Mouse (Mus musculus) heart, embryonic 12.5 days (tissue): ENCODE results near the gene Vegfa. TPM values are rescaled to one million over a fixed set of nuclear protein-coding genes. Genes with fewer than 3 reads are reported as not detected.

ENCODE experiments used
- ATAC-seq: fragments of 200-750 bp; cut with Nextera tagmentation; 2 replicates; pipeline ENCODE4 v1.8.0; 2017; ENCODE audit warnings: moderate TSS enrichment, moderate library complexity; ENCODE audit not compliant: insufficient number of reproducible peaks, low FRiP score
- H3K27ac ChIP-seq: fragments of 300-500 bp; sonication (generic); 2 replicates; pipeline ENCODE4 v1.5.1; 2016; ENCODE audit warnings: mild to moderate bottlenecking, moderate library complexity; ENCODE audit not compliant: poor library complexity, severe bottlenecking
- H3K27me3 ChIP-seq: fragments of 300-500 bp; sonication (generic); replicated peaks from 2 replicates; pipeline ENCODE4 v1.6.1; 2016; ENCODE audit warnings: mild to moderate bottlenecking, moderate library complexity
- H3K36me3 ChIP-seq: fragments of 300-500 bp; sonication (generic); 2 replicates; pipeline ENCODE4 v1.6.1; 2016; ENCODE audit warnings: mild to moderate bottlenecking, moderate library complexity
- H3K4me1 ChIP-seq: fragments of 300-500 bp; sonication (generic); replicated peaks from 2 replicates; pipeline ENCODE4 v1.6.1; 2016; ENCODE audit warnings: mild to moderate bottlenecking
- H3K4me2 ChIP-seq: fragments of 300-500 bp; sonication (generic); 2 replicates; pipeline ENCODE4 v1.6.1; 2016; ENCODE audit warnings: mild to moderate bottlenecking, moderate library complexity
- H3K4me3 ChIP-seq: fragments of 300-500 bp; sonication (generic); 2 replicates; pipeline ENCODE4 v1.5.1; 2016; ENCODE audit warnings: mild to moderate bottlenecking
- H3K9ac ChIP-seq: fragments of 300-500 bp; sonication (generic); 2 replicates; pipeline ENCODE4 v1.6.1; 2016; ENCODE audit warnings: mild to moderate bottlenecking, moderate library complexity
- H3K9me3 ChIP-seq: fragments of 300-500 bp; sonication (generic); replicated peaks from 2 replicates; pipeline ENCODE4 v1.6.1; 2016; ENCODE audit warnings: mild to moderate bottlenecking, moderate library complexity
- WGBS: fragments of 180-500 bp; shearing (Covaris S2); methylation state at CpG from one replicate; pipeline ENCODE4 v1.1.7; 2016; 5-methylcytosine and 5-hydroxymethylcytosine counted together
- polyA plus RNA-seq: library from polyadenylated mRNA; unstranded; fragments of >200 nt; fragmentation: Nextera tagmentation; extraction: Ambion mirVana; gene quantifications from 2 replicates; pipeline ENCODE4 v1.2.1, GENCODE M21; 2016

Vegfa gene
- polyA plus RNA-seq, 1 experiment from 2014 or later = 6.5 TPM

DNA sequence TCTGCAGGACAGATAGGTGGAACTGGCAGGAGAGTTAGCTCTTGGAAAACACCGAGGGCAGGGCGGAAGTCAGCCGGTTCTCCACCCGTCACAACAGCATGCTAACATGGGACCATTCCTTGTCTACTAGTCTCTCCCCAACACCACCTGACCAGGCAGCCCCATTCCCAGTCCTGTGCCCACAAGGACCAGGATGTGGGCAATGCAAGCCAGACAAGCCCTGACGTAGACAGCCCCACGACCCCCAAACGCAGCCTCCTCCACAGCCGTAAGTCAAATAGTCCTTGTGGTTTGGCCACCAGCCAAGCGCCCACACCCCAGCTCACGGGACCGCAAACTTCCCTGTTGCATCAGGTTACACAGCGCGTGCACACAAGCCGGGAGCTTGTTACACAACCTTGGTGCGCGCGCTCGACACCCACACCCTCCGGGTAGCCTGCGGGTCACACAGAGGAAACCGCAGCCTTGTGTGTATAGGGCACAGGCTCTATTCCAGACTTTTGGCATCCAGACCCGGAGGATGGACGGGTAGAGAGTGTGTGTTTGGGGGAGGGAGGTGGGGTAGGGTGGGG, 41.6 kb upstream of the Vegfa start:
- Histone ChIP-seq H3K9ac (0 out of 2 replicates have a peak overlapping the region, but pooled peaks have one; percentile 52), H3K9me3 (no peaks in the 10 kb centered on the region), H3K36me3 (no peaks in the 10 kb centered on the region), H3K27me3 (no peaks in the 10 kb centered on the region), H3K4me1 (peaks cover 12% of the 10 kb centered on the region), H3K4me2 (peak overlapping the region; percentile 56), H3K27ac (no peak overlapping the region), H3K4me3 (peak overlapping the region; percentile 7; the same call in 1 of the 2 replicates)
- ATAC-seq = peak; percentile 70
- 43% methylated on average over 23 of the region's 23 CpGs for WGBS

DNA sequence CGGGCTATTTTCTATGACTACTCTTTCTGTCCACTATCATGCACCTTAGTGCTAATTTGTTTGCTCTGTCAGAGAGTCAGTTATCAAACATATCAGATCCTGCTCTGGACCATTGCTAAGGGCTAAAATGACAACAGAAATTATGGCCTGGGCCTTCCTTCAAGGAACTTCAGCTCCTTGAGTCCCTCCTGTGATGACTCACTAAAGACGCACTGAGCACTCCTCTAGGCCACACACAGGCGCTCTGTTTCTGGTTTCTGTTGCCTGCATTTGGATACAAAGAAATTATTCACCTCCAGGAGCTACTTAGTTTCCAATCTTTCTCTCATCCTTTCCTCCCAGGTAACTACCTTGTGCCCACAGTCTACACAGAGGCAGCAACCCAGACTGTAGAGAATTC, 39.4 kb upstream of the Vegfa start:
- H3K27me3 ChIP-seq = no peaks in the 10 kb centered on the region
- WGBS = 79% methylated on average over 3 of the region's 3 CpGs
- ATAC-seq = no peak
- H3K4me1 ChIP-seq = peaks cover 12% of the 10 kb centered on the region
- H3K9me3 ChIP-seq = no peaks in the 10 kb centered on the region
- H3K4me3 ChIP-seq = no peak overlapping the region
- H3K4me2 ChIP-seq = no peak overlapping the region
- H3K9ac ChIP-seq = no peak overlapping the region
- H3K27ac ChIP-seq = no peak overlapping the region
- H3K36me3 ChIP-seq = no peaks in the 10 kb centered on the region

GRCm38 (mm10) chr17:46070046-46070445, 37.9 kb upstream of the Vegfa start:
- Histone ChIP-seq H3K27ac (no peak overlapping the region), H3K4me1 (peaks cover 12% of the 10 kb centered on the region), H3K4me2 (no peak overlapping the region), H3K9ac (no peak overlapping the region), H3K4me3 (no peak overlapping the region), H3K36me3 (no peaks in the 10 kb centered on the region), H3K9me3 (no peaks in the 10 kb centered on the region), H3K27me3 (no peaks in the 10 kb centered on the region)
- ATAC-seq = no peak
- 77% methylated on average over 9 of the region's 9 CpGs for WGBS

DNA sequence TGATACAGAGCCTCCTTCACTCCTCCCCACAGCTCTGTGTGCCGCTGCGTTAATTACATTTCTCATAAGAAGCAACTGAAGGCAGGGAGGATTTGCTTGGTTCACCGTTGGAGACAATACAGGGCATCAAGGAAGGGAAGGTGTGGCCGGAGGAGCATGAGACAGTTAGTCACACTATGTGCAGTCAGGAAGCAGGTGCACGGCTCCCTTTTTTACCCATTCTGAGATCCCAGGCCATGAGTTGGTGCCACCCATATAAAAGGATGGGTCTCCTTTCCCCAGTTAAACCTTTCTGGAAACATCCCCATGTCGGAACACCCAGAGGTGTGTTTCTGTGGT, 31.8 kb upstream of the Vegfa start:
- Histone ChIP-seq H3K9me3 (no peaks in the 10 kb centered on the region), H3K27me3 (no peaks in the 10 kb centered on the region), H3K36me3 (no peaks in the 10 kb centered on the region), H3K4me1 (peaks cover 21% of the 10 kb centered on the region), H3K27ac (no peak overlapping the region), H3K4me3 (no peak overlapping the region), H3K9ac (0 out of 2 replicates have a peak overlapping the region, but pooled peaks have one; percentile 6), H3K4me2 (peak overlapping the region; percentile 45)
- WGBS = 46% methylated on average over 6 of the region's 6 CpGs
- ATAC-seq = no peak

GRCm38 (mm10) chr17:46063283-46063973, 31.3 kb upstream of the Vegfa start:
- Histone ChIP-seq H3K4me2 (peak overlapping the region; percentile 45), H3K27me3 (no peaks in the 10 kb centered on the region), H3K4me3 (no peak overlapping the region), H3K9me3 (no peaks in the 10 kb centered on the region), H3K27ac (peak overlapping the region; percentile 68), H3K9ac (0 out of 2 replicates have a peak overlapping the region, but pooled peaks have one; percentile 6), H3K4me1 (peaks cover 21% of the 10 kb centered on the region), H3K36me3 (no peaks in the 10 kb centered on the region)
- peak; percentile 91 for ATAC-seq
- 19% methylated on average over 10 of the region's 10 CpGs for whole genome bisulfite sequencing

DNA sequence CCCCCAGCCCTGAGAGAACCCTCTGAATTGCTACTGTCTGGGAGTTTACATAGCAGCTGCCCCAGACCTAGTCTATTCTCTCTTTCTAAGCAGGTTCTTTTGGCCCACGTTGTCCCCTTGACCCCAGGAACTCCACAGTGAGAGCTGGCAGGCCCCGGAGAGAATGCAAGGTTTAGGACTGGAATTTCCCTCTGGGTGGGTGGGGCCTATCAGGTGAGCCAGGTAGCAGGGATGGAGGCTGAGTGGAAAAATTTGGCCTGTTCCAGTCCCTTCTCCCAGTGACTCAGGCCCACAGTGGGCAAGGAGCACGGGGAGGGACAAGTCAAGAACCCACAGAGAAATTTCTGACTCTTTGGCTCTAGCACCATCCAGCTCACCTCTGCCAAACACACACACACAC, 28.1 kb upstream of the Vegfa start:
- H3K27ac ChIP-seq = no peak overlapping the region
- H3K27me3 ChIP-seq = no peaks in the 10 kb centered on the region
- 58% methylated on average over 2 of the region's 3 CpGs for WGBS
- H3K4me2 ChIP-seq = no peak overlapping the region
- H3K9ac ChIP-seq = no peak overlapping the region
- no peak overlapping the region for H3K4me3 ChIP-seq
- H3K36me3 ChIP-seq = no peaks in the 10 kb centered on the region
- H3K4me1 ChIP-seq = peaks cover 21% of the 10 kb centered on the region
- no peak for ATAC-seq
- no peaks in the 10 kb centered on the region for H3K9me3 ChIP-seq

DNA sequence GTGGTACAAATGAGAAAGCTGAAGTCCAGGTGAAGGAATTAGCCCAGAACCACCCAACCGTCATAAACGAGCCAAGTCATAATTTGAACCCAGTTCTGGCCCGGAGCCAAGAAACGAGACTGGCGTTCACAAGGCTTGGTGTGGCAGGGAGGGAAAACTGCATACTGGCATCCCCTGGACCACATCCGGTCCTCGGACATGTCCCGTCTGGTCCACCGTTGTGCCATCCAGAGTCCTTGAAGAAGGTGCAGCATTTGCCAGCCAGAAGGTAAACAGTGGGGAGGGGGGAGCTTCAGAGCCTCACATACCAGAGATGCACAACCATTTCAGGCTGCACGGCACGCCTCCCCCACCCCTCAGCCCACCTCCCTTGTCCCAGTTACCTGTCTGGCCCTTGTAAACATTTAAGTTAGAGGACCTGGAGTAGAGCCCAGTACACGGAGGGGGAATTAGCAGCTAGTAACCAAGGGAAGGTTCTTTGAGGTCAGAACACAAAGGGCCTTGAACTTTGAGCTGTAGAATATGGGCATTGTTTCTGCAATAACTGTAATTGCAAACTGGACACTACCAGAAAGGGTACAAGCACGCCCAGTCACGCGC, 27.2 kb upstream of the Vegfa start:
- Histone ChIP-seq H3K27ac (no peak overlapping the region), H3K27me3 (peaks cover 5% of the 10 kb centered on the region; the same call in 1 of the 2 replicates), H3K4me2 (no peak overlapping the region), H3K4me1 (peaks cover 19% of the 10 kb centered on the region), H3K9me3 (no peaks in the 10 kb centered on the region), H3K36me3 (no peaks in the 10 kb centered on the region), H3K4me3 (no peak overlapping the region), H3K9ac (no peak overlapping the region)
- no peak for ATAC-seq
- WGBS = 77% methylated on average over 15 of the region's 15 CpGs

- 70% methylated on average over 7 of the region's 7 CpGs for WGBS
- no peak overlapping the region for H3K27ac ChIP-seq
- H3K36me3 ChIP-seq = no peaks in the 10 kb centered on the region
- no peak for ATAC-seq
- peaks cover 12% of the 10 kb centered on the region; the same call in 1 of the 2 replicates for H3K27me3 ChIP-seq
- H3K9me3 ChIP-seq = no peaks in the 10 kb centered on the region
- no peak overlapping the region for H3K4me3 ChIP-seq
- H3K4me2 ChIP-seq = no peak overlapping the region
- no peak overlapping the region for H3K9ac ChIP-seq
- peaks cover 9% of the 10 kb centered on the region; the same call in 1 of the 2 replicates for H3K4me1 ChIP-seq
Observed at GRCm38 (mm10) chr17:46056288-46056687, 24.1 kb upstream of the Vegfa start.

GRCm38 (mm10) chr17:46055736-46056135, 23.6 kb upstream of the Vegfa start:
- 81% methylated on average over 7 of the region's 7 CpGs for WGBS
- no peak for ATAC-seq
- Histone ChIP-seq H3K9ac (no peak overlapping the region), H3K27me3 (peaks cover 12% of the 10 kb centered on the region; the same call in 1 of the 2 replicates), H3K4me2 (no peak overlapping the region), H3K4me1 (peaks cover 9% of the 10 kb centered on the region; the same call in 1 of the 2 replicates), H3K4me3 (no peak overlapping the region), H3K9me3 (no peaks in the 10 kb centered on the region), H3K27ac (no peak overlapping the region), H3K36me3 (no peaks in the 10 kb centered on the region)

DNA sequence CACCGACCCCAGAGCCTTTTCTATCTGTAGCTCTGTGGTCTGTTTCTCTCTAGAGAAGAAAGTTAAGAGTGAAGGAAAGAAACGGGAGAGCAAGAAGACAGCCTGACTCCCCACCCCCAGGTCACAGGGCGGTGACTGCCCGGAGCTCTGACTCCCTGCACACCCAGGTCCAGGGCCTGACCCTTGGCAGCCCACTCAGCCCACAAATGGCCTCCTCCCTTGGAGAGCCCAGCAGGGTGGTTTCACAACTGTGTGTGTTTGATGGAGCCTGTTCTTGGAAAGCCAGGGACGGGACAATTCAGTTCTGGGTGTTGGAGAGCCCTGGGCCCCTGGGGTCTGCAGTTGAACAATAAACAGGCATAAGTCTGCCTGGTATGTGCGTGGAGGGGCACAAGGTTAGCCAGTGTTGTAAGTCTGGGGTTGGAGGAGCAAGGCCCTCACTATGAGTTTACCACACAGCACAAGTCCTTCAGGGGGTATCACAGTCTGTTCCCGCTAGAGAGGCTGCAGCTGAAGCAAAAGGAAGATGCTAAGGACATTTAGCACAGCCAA, 21.2 kb upstream of the Vegfa start:
- Histone ChIP-seq H3K9me3 (no peaks in the 10 kb centered on the region), H3K4me1 (peaks cover 6% of the 10 kb centered on the region), H3K4me3 (no peak overlapping the region), H3K27me3 (peaks cover 12% of the 10 kb centered on the region; the same call in 1 of the 2 replicates), H3K4me2 (no peak overlapping the region), H3K36me3 (no peaks in the 10 kb centered on the region), H3K9ac (no peak overlapping the region), H3K27ac (no peak overlapping the region)
- ATAC-seq = no peak
- 68% methylated on average over 7 of the region's 7 CpGs for WGBS

DNA sequence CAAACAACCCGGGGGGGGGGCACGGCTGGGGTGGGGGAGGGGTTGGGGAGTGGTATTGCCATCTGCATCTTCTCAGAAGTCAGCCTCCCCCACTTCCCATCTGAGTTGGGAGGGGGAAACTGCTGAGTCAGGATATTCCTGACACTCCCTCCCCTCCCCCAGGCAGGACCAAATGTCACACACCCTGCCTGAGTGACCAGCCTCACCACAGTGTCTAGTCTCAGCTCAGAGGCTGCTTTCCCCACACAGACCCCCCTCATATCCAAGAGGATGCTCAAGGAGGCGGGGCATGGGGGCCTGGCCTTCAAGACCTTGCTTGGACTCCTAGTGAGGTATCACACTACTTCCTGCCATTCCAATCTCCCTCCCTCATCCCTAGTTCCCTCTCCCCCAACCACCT, 20.0 kb upstream of the Vegfa start:
- peaks cover 6% of the 10 kb centered on the region for H3K4me1 ChIP-seq
- peaks cover 12% of the 10 kb centered on the region; the same call in 1 of the 2 replicates for H3K27me3 ChIP-seq
- no peak overlapping the region for H3K4me3 ChIP-seq
- no peak overlapping the region for H3K9ac ChIP-seq
- H3K27ac ChIP-seq = no peak overlapping the region
- peak; percentile 41; the same call in 1 of the 2 replicates for ATAC-seq
- no peak overlapping the region for H3K4me2 ChIP-seq
- no peaks in the 10 kb centered on the region for H3K36me3 ChIP-seq
- WGBS = 23% methylated on average over 3 of the region's 3 CpGs
- peaks cover 4% of the 10 kb centered on the region; the same call in 1 of the 2 replicates for H3K9me3 ChIP-seq
